Mouse (Mus musculus): Measurements from ENCODE around the gene Vmn1r192.
"Not testable (repeated sequence)": the region's sequence is repeated elsewhere in the genome, so short reads cannot be mapped to it uniquely, and the experiment has no call there.

Vmn1r192 gene

DNA sequence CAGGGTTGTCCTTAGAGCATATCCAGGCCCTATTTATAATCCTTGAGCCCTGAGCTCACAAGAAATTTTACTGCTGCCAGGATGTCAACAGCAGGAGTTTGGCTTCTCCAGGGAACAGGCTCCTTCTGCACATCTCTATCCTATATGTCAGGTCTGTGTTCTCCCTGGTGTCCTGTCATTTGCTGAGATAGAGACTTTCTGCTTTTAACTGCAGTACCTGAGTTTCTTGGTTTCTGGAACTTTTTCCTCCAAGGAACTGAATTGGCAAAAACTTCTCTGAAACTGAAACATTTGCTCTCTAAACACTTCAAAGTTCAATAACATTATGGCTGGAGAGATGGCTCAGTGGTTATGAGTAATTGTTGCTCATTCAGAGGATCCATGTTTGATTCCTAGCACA lies at the start of gene Vmn1r192:
Vmn1r192 (minus strand) TSS at position 101 of the 400 bp plus-strand sequence.
- no peak for DNase-seq

DNA sequence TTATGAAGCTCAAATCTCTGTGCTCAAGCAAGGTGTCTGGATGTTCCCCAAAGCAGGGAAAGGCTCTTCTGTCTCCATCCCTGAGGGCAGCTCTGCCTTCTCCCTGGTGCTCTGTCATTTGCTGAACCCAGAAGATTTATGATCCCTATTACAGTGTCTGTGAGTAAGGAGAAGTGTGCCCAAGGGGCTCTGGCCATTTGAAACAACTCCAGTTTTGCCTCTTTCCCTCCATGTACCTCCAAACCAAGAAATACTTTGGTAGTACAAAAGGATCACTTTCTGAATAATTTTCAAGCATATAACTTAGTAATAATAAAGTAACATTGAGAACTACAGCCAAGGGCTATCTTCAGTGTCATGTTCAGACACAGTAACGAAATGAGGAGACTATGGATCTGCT lies 32.1 kb upstream of the Vmn1r192 start, which contains the start of gene Vmn1r193:
Vmn1r193 (minus strand) TSS at position 101 of the 400 bp plus-strand sequence.
- not testable (repeated sequence) for DNase-seq

DNA sequence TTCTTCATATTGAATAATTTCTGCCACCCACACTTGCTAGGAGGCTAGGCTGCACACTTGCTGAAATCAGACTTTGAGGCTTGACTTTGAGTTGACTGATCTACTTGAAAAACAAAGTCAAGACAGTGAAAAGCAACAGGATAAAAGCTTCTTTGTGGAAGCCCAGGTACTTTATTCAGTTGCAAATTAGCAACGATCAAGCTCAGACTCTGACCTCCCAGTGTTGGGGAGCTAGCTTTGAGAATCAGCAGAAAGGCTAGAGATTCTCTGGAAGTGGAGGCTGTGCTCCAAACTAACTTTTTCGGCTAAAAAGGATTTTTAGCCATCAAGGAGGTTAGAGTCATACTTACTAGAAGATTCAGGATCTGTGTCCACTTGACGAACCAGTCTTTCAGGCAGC lies 1.8 kb upstream of the Vmn1r192 start:
- not testable (repeated sequence) for DNase-seq

DNA sequence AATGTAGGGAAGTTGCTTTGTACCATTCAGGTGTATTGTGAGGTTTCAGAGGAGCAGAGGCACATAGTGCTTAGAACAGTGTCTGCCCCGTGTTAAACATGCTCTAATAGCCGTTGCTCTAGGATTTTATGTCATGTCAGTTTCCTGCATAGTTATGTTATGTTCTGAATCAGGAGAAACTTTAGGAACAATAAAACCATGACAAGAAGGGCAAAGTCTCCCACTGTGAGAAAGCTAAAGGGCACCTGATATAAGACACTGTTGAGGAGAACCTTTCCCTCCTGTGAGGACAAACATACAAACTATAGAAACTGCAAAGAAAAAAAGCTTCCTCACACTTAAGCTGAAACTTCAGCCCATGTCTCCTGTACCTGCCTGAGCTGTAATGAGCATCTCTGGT lies 556 bp downstream of the Vmn1r192 start:
- no peak for DNase-seq

DNA sequence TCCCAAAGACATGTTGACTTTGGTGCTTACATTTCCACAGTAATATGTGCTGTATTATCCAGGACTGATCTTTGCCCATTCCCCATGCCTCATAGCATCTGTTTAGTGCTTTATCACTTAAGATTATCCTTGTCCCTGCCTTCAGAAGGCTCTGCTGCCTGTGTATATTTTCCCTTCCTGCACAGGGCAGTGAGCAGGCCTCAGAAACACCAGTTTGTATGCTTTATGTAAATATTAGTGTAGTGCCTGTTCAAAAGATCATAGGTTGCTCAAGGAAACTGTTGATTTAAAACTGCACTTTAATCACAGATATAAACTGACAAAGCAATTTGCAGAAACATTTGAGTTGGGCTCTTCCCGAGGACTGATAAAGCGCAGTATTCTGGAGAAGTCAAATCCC lies 1.6 kb downstream of the Vmn1r192 start:
- DNase-seq = no peak

DNA sequence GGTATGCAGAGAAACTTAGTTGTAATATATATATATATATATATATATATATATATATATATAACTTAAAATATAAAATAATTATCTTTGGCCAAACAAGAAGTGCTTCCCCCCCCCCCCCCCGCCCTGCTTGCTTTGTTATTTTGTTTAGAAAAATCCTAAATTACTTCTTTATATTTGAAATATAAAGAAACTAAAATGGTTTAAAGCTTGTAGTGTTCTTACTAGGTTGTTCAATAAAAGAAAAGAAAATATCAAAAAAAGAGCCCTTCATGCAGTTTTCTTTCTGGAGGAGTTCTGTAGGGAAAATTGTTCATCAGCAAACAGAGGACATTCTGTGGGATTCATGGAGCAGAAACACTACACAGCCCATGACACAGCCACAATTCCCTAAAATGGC lies 7.1 kb downstream of the Vmn1r192 start, which contains the start of gene Vmn1r191:
Vmn1r191 (minus strand) TSS at position 101 of the 400 bp plus-strand sequence.
- no peak for DNase-seq

DNA sequence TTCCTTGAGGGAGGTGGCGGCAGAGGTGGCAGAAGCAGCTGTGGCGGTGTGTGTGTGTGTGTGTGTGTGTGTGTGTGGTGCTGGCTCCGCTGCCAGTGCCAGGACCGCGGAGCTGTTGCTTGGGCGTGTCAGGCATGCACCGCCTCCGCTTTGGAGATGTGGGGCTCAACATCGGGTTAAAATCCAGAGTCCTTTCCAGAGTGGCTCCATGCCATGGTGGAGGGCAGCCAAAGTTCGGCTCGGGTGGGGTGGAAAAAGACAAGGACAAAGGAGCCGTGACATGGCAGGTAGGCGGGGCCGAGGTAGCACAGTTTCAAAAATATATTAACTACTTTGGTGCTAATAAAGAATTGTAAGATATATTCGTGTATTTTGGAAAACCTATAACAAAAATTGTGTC lies 22.5 kb downstream of the Vmn1r192 start:
- no peak for DNase-seq

DNA sequence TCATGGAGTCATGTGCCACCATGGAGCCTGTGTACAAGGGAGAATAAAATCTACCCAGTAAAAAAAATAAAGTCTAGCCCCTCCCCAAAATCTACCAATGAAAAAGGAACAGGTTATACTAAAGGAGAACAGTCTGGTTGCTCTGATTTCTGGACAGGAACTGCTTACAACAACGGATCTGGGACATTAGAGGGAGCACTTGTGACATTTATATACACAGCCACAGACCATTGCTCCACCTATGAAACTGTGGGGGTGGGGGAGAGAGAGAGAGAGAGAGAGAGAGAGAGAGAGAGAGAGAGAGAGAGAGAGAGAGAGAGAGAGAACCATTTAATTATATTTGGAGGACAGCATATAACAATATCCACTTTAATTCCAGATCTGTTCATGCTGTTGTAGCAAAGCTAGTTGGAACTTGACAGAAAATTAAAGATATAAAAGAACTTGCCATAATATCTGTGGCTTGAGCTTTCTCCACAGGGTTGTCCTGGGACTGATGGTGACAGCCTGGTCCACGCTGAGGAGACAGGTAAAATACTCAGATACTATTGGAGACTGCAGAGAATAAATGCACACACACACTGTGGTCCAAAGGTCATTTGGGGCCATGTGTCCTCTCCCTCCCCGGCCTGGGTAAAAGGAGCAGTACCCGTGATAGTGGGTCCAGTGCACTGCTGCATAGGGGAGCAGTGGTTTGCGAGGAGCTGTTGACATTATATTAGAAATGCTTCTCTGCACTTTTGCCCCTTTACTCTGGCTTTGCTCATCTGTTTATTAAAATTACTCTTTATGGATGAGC lies 54.2 kb downstream of the Vmn1r192 start:
- not testable (repeated sequence) for DNase-seq
